Mouse (Mus musculus) brain, embryonic 14.5 days (tissue): ENCODE data around the gene Mex3b.

Source experiments
- CTCF ChIP-seq: fragments of 200-500 bp; IDR thresholded peaks from 2 replicates; pipeline ENCODE4 v1.5.1; 2012; ENCODE audit warnings: inconsistent platforms, mild to moderate bottlenecking, moderate library complexity, borderline replicate concordance; ENCODE audit not compliant: insufficient read depth, insufficient read length; ENCODE audit errors: extremely low read depth
- POLR2A ChIP-seq: fragments of 200-500 bp; IDR thresholded peaks from 2 replicates; pipeline ENCODE4 v1.6.1; 2012; ENCODE audit warnings: mild to moderate bottlenecking, inconsistent platforms, borderline replicate concordance; ENCODE audit not compliant: poor library complexity, insufficient read depth, insufficient read length, severe bottlenecking; ENCODE audit errors: extremely low read depth

GRCm38 (mm10) chr7:82890317-82890850 lies 23.3 kb downstream of the Mex3b start:
- TF ChIP-seq POLR2A (no peak), CTCF (no peak)
